Mouse (Mus musculus) lung, embryonic 15.5 days (tissue): Measurements from ENCODE around the gene Rragd. TPM values are rescaled to one million over a fixed set of nuclear protein-coding genes. Genes with fewer than 3 reads are reported as not detected.
A peak's percentile ranks its signal among the peaks of the same experiment; 100 is the strongest.

ENCODE experiments used
- ATAC-seq: fragments of 200-750 bp; cut with Nextera tagmentation; 2 replicates; pipeline ENCODE4 v1.8.0; 2017; ENCODE audit warnings: moderate number of reproducible peaks, borderline replicate concordance; ENCODE audit not compliant: low FRiP score, low TSS enrichment; ENCODE audit errors: extremely low read depth
- H3K27ac ChIP-seq: fragments of 300-500 bp; sonication (generic); 2 replicates; pipeline ENCODE4 v1.5.1; 2015; ENCODE audit warnings: moderate library complexity, mild to moderate bottlenecking, inconsistent platforms
- H3K27me3 ChIP-seq: fragments of 300-500 bp; sonication (generic); 2 replicates; pipeline ENCODE4 v1.6.1; 2015; ENCODE audit warnings: inconsistent platforms
- H3K36me3 ChIP-seq: fragments of 300-500 bp; sonication (generic); 2 replicates; pipeline ENCODE4 v1.6.1; 2015; ENCODE audit warnings: inconsistent platforms
- H3K4me1 ChIP-seq: fragments of 300-500 bp; sonication (generic); 2 replicates; pipeline ENCODE4 v1.6.1; 2015; ENCODE audit warnings: inconsistent platforms
- H3K4me2 ChIP-seq: fragments of 300-500 bp; sonication (generic); 2 replicates; pipeline ENCODE4 v1.6.1; 2015; ENCODE audit warnings: inconsistent platforms, mild to moderate bottlenecking, moderate library complexity
- H3K4me3 ChIP-seq: fragments of 300-500 bp; sonication (generic); 2 replicates; pipeline ENCODE4 v1.5.1; 2015; ENCODE audit warnings: mild to moderate bottlenecking, inconsistent platforms
- H3K9ac ChIP-seq: fragments of 300-500 bp; sonication (generic); 2 replicates; pipeline ENCODE4 v1.6.1; 2015; ENCODE audit warnings: inconsistent platforms
- H3K9me3 ChIP-seq: fragments of 300-500 bp; sonication (generic); 2 replicates; pipeline ENCODE4 v1.6.1; 2016; ENCODE audit warnings: inconsistent platforms
- WGBS: fragments of 180-500 bp; shearing (Covaris S2); methylation state at CpG from one replicate; pipeline ENCODE4 v1.1.7; 2015; 5-methylcytosine and 5-hydroxymethylcytosine counted together
- polyA plus RNA-seq: library from polyadenylated mRNA; unstranded; fragments of >200 nt; fragmentation: Nextera tagmentation; extraction: Ambion mirVana; gene quantifications from 2 replicates; pipeline ENCODE4 v1.2.1, GENCODE M21; 2015

Gene Rragd
- polyA plus RNA-seq, 1 experiment from 2014 or later = 2.7 TPM

GRCm38 (mm10) chr4:33024420-33024819 is 41.6 kb downstream of the Rragd start:
- no peaks in the 10 kb centered on the region for H3K9me3 ChIP-seq
- no peaks in the 10 kb centered on the region for H3K27me3 ChIP-seq
- 40% methylated on average over 8 of the region's 8 CpGs for WGBS
- peak; percentile 79; the same call in 1 of the 2 replicates for ATAC-seq
- H3K9ac ChIP-seq = no peak overlapping the region
- H3K4me2 ChIP-seq = no peak overlapping the region
- no peak overlapping the region for H3K27ac ChIP-seq
- H3K4me1 ChIP-seq = no peaks in the 10 kb centered on the region
- H3K36me3 ChIP-seq = peaks cover 3% of the 10 kb centered on the region; the same call in 1 of the 2 replicates
- H3K4me3 ChIP-seq = no peak overlapping the region

GRCm38 (mm10) chr4:33029104-33029503 is 46.3 kb downstream of the Rragd start:
- WGBS = 83% methylated on average over 7 of the region's 7 CpGs
- ATAC-seq = no peak
- Histone ChIP-seq H3K4me3 (no peak overlapping the region), H3K36me3 (peaks cover 3% of the 10 kb centered on the region; the same call in 1 of the 2 replicates), H3K9ac (no peak overlapping the region), H3K9me3 (no peaks in the 10 kb centered on the region), H3K27ac (no peak overlapping the region), H3K4me2 (no peak overlapping the region), H3K27me3 (no peaks in the 10 kb centered on the region), H3K4me1 (peaks cover 18% of the 10 kb centered on the region)

DNA sequence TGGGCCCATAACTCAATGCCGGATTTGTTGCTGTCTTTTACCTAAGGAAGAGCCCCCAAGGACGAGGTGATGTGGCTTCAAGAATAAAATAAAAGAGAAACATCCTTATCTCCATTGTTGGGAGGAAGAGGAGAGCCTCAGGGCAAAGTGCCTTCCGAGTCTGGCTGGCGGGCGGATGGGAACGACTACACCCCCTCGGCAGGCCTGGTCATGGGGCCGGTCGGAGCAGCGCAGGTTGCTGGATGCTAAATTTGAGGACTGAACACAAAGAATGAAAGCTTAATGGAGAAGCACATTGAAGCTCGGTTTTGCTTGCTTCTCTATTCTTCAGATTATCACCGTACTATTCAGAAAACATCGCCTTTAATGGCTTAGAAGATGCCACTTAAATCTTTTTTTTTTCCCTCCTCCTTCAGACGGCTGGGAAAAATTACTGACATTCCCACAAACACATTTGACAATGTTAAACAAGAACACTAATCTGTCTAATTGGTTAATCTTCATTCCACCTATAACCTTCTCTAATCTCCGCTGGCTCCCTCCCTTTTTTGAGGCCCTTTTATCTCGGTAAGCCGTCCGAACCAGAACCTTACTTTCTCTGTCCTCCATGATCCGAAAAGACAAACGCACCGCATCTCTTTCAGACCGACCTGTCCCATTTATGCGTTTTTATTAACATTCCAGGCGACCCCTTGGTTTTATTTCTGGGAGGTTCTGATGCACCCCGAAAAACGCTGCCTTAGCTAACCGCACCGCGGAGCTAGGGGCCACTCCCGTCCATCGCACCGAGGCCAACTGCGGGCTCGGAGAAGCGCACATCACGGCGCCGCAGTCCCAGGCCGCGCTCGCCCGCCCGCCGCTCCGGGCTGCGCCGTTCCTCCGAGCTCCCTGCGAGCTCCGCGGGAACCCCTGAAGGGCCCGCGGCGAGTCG is 47.7 kb downstream of the Rragd start:
- Histone ChIP-seq H3K27ac (peak overlapping the region; percentile 94), H3K4me2 (peak overlapping the region; percentile 64), H3K4me1 (peaks cover 21% of the 10 kb centered on the region), H3K4me3 (peak overlapping the region; percentile 89), H3K36me3 (peaks cover 8% of the 10 kb centered on the region; the same call in 1 of the 2 replicates), H3K9me3 (no peaks in the 10 kb centered on the region), H3K9ac (peak overlapping the region; percentile 89), H3K27me3 (no peaks in the 10 kb centered on the region)
- peak; percentile 82 for ATAC-seq
- 1% methylated on average over 55 of the region's 55 CpGs for WGBS

- Histone ChIP-seq H3K9ac (peak within 1 kb of the TSS; percentile 89), H3K4me3 (peak within 1 kb of the TSS; percentile 89), H3K27ac (peak within 1 kb of the TSS; percentile 94), H3K4me1 (peaks cover 21% of the 10 kb centered on the region), H3K4me2 (peak within 1 kb of the TSS; percentile 64), H3K36me3 (peaks cover 12% of the 10 kb centered on the region; the same call in 1 of the 2 replicates), H3K27me3 (no peaks in the 10 kb centered on the region), H3K9me3 (no peaks in the 10 kb centered on the region)
- under 1% methylated on average over 116 of the region's 123 CpGs for WGBS
- ATAC-seq = peak; percentile 98
Observed at GRCm38 (mm10) chr4:33031195-33031960, 48.5 kb downstream of the Rragd start, which contains the start of gene Ube2j1. TSS of gene Ube2j1 (plus strand) at chr4:33031416.

GRCm38 (mm10) chr4:33032045-33032444 is 49.2 kb downstream of the Rragd start:
- peak overlapping the region; percentile 94; the same call in 1 of the 2 replicates for H3K27ac ChIP-seq
- H3K4me2 ChIP-seq = peak overlapping the region; percentile 64
- H3K9me3 ChIP-seq = no peaks in the 10 kb centered on the region
- 12% methylated on average over 4 of the region's 4 CpGs for WGBS
- peaks cover 14% of the 10 kb centered on the region; the same call in 1 of the 2 replicates for H3K36me3 ChIP-seq
- H3K27me3 ChIP-seq = no peaks in the 10 kb centered on the region
- H3K4me3 ChIP-seq = peak overlapping the region; percentile 89
- ATAC-seq = no peak
- H3K4me1 ChIP-seq = peaks cover 21% of the 10 kb centered on the region
- peak overlapping the region; percentile 89 for H3K9ac ChIP-seq

- Histone ChIP-seq H3K4me2 (no peak overlapping the region), H3K27me3 (no peaks in the 10 kb centered on the region), H3K4me3 (no peak overlapping the region), H3K4me1 (peaks cover 21% of the 10 kb centered on the region), H3K9me3 (no peaks in the 10 kb centered on the region), H3K9ac (no peak overlapping the region), H3K36me3 (peaks cover 16% of the 10 kb centered on the region), H3K27ac (no peak overlapping the region)
- ATAC-seq = no peak
- WGBS = 42% methylated on average over 6 of the region's 6 CpGs
Observed at GRCm38 (mm10) chr4:33033515-33033914, 50.7 kb downstream of the Rragd start.

GRCm38 (mm10) chr4:33039826-33040225 is 57.0 kb downstream of the Rragd start:
- H3K36me3 ChIP-seq = peaks cover 62% of the 10 kb centered on the region
- no peak overlapping the region for H3K4me2 ChIP-seq

DNA sequence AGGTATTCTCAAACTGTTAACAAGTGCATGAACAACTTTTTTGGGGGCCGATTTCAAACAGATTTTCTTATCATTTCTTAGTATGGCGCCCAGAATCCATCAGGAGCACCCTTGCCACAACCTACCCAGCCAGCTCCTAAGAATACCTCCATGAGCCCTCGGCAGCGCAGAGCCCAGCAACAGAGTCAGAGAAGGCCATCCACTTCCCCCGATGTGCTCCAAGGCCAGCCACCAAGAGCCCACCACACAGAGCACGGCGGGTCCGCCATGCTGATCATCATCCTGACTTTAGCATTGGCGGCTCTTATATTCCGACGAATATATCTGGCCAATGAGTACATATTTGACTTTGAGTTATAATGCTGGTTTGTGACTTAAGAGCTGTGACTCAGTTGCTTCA is 66.8 kb downstream of the Rragd start:
- no peak for ATAC-seq
- H3K36me3 ChIP-seq = peaks cover 60% of the 10 kb centered on the region
- H3K4me1 ChIP-seq = no peaks in the 10 kb centered on the region
- no peak overlapping the region for H3K9ac ChIP-seq
- H3K9me3 ChIP-seq = no peaks in the 10 kb centered on the region
- no peak overlapping the region for H3K4me2 ChIP-seq
- H3K4me3 ChIP-seq = no peak overlapping the region
- 93% methylated on average over 11 of the region's 11 CpGs for WGBS
- no peak overlapping the region for H3K27ac ChIP-seq
- no peaks in the 10 kb centered on the region for H3K27me3 ChIP-seq

More at GRCm38 (mm10) chr4:33039826-33040225, 57.0 kb downstream of the Rragd start:
- Histone ChIP-seq H3K9ac (no peak overlapping the region), H3K4me1 (no peaks in the 10 kb centered on the region), H3K9me3 (no peaks in the 10 kb centered on the region), H3K27me3 (no peaks in the 10 kb centered on the region), H3K27ac (no peak overlapping the region), H3K4me3 (no peak overlapping the region)
- WGBS = 82% methylated on average over 4 of the region's 4 CpGs
- no peak for ATAC-seq

GRCm38 (mm10) chr4:33052055-33052454 is 69.2 kb downstream of the Rragd start:
- Histone ChIP-seq H3K9ac (no peak overlapping the region), H3K9me3 (no peaks in the 10 kb centered on the region), H3K27ac (no peak overlapping the region), H3K4me1 (no peaks in the 10 kb centered on the region), H3K4me2 (no peak overlapping the region), H3K4me3 (no peak overlapping the region), H3K36me3 (peaks cover 39% of the 10 kb centered on the region), H3K27me3 (no peaks in the 10 kb centered on the region)
- ATAC-seq = no peak
- 70% methylated on average over 3 of the region's 3 CpGs for WGBS

- ATAC-seq = no peak
- peaks cover 35% of the 10 kb centered on the region for H3K36me3 ChIP-seq
Observed at GRCm38 (mm10) chr4:33052650-33053049, 69.8 kb downstream of the Rragd start.

DNA sequence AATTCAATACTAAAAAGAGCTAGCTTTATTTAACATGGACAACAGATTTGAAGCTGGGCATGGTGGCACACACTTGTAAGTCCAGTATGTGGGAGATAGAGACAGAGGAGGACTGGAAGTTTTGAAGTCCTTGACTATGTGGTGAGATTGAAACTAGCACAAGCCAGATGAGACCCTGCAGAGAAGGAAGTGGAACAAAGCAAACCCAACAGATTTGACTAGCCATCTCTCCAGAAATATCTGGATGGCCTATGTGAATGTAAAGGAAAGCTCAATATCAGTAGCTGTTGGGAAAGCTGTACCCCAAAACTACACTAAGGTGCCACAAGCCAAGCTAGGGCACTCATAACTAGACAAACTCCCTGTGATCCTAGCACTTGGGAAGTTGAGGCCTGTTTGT is 71.6 kb downstream of the Rragd start:
- no peak overlapping the region for H3K27ac ChIP-seq
- H3K4me2 ChIP-seq = no peak overlapping the region
- H3K27me3 ChIP-seq = no peaks in the 10 kb centered on the region
- no peaks in the 10 kb centered on the region for H3K9me3 ChIP-seq
- peaks cover 21% of the 10 kb centered on the region for H3K36me3 ChIP-seq
- no peak for ATAC-seq
- H3K9ac ChIP-seq = no peak overlapping the region
- H3K4me3 ChIP-seq = no peak overlapping the region
- 0 out of 2 replicates have a peak, but pooled peaks cover 5% of the 10 kb centered on the region for H3K4me1 ChIP-seq

More at GRCm38 (mm10) chr4:33052650-33053049, 69.8 kb downstream of the Rragd start:
- H3K4me1 ChIP-seq = 0 out of 2 replicates have a peak, but pooled peaks cover under 1% of the 10 kb centered on the region
- H3K27ac ChIP-seq = no peak overlapping the region
- no peaks in the 10 kb centered on the region for H3K27me3 ChIP-seq
- H3K4me2 ChIP-seq = no peak overlapping the region
- H3K9me3 ChIP-seq = no peaks in the 10 kb centered on the region
- H3K4me3 ChIP-seq = no peak overlapping the region
- no peak overlapping the region for H3K9ac ChIP-seq
- 89% methylated on average over 5 of the region's 5 CpGs for WGBS
